Mouse (Mus musculus) heart, postnatal 10 days (tissue): ENCODE data around the gene Txndc11. TPM values are rescaled to one million over a fixed set of nuclear protein-coding genes. Genes with fewer than 3 reads are reported as not detected.

ENCODE experiments used
- DNase-seq, 2 experiments: peaks; one replicate each; pipeline ENCODE4 v3.0.0; 2021
- intact Hi-C: fragments of 180-260 bp; cut with DNase I; formaldehyde crosslinking; loops from one replicate; pipeline ENCODE4 v1.15.1; 2025
- microRNA-seq, 2 experiments: library from miRNA; unstranded; fragments of <30 nt; microRNA quantifications; one replicate each; pipeline ENCODE4 v1.2.0; 2022
- total RNA-seq, 2 experiments: library from RNA; stranded (reverse); gene quantifications; 2 replicates each; pipeline ENCODE4 v1.2.3; 2021

Gene Txndc11
- total RNA-seq, 2 experiments from 2014 or later: 22.7 to 24.3 TPM

GRCm38 (mm10) chr16:11031320-11031719 lies 103.1 kb downstream of the Txndc11 start:
- intact Hi-C loops: loop anchor here (5.0 kb wide), 1 partner anchor 64 kb away; no protein-coding TSS in a partner anchor
- no peak for DNase-seq

GRCm38 (mm10) chr16:11030844-11031243 lies 103.6 kb downstream of the Txndc11 start:
- DNase-seq: no peak
- intact Hi-C loops: loop anchor here (5.0 kb wide), 1 partner anchor 64 kb away; no protein-coding TSS in a partner anchor

GRCm38 (mm10) chr16:11028206-11028605 lies 106.2 kb downstream of the Txndc11 start:
- no peak for DNase-seq
- intact Hi-C loops: no loop called here

Small RNA genes lying within 50 kb of the gene (microRNA-seq; reads per million reads assigned to microRNA genes)
- 12.3 to 21.2 reads per million in 2 experiments for gene Gm23935

Other genes starting within 250 kb of the Txndc11 start
- 10 to 100 TPM; 45.9 to 47.7 TPM for gene Snn, start 73.7 kb downstream of the Txndc11 start, total RNA-seq
- gene Litaf, start 68.5 kb downstream of the Txndc11 start, total RNA-seq: 10 to 100 TPM; 39.9 to 42.8 TPM
- 10 to 100 TPM; 41.3 to 51.3 TPM for gene Zc3h7a, start 41.7 kb upstream of the Txndc11 start, total RNA-seq
- 10 to 100 TPM; 56.8 to 57.4 TPM for gene Rsl1d1, start 68.7 kb upstream of the Txndc11 start, total RNA-seq
- 10 to 100 TPM; 75.1 to 83.5 TPM for gene Gspt1, start 119.7 kb upstream of the Txndc11 start, total RNA-seq
- not detected for gene Tnfrsf17, start 179.2 kb upstream of the Txndc11 start, total RNA-seq
- gene Snx29, start 188.3 kb upstream of the Txndc11 start, total RNA-seq: 10 to 100 TPM; 12.2 to 16.3 TPM